Mouse (Mus musculus): ENCODE data around the gene Ahctf1.
A peak's percentile ranks its signal among the peaks of the same experiment; 100 is the strongest.

- no peak for TF ChIP-seq ZKSCAN1 (IDR thresholded peaks at IDR 0.05; ENCODE audit: low read depth, low read length)
- no peak for TF ChIP-seq JUND (IDR thresholded peaks at IDR 0.05; ENCODE audit: low read depth, low read length)
- TF ChIP-seq KAT2A (conservative IDR thresholded peaks at IDR 0.05; ENCODE audit: low read depth, low read length): no peak
- no peak for TF ChIP-seq POLR2A (IDR thresholded peaks at IDR 0.05; ENCODE audit: control insufficient read depth in 1 of 2, insufficient read depth in 1 of 2, low read depth in 1 of 2, low read length in 2 of 2, poor library complexity in 1 of 2)
- TF ChIP-seq EP300 (IDR thresholded peaks at IDR 0.05; ENCODE audit: low read depth in 1 of 2, low read length in 2 of 2): peak; percentile 29 to 62; a peak in 2 of 4 replicates
- no peak for TF ChIP-seq MAFK (IDR thresholded peaks at IDR 0.05; ENCODE audit: borderline replicate concordance, low read depth, low read length)
- TF ChIP-seq MAX (IDR thresholded peaks at IDR 0.05; ENCODE audit: low read length): no peak
- TF ChIP-seq POLR2AphosphoS2 (IDR thresholded peaks at IDR 0.05; ENCODE audit: low read length): no peak
- TF ChIP-seq TAL1 (IDR thresholded peaks at IDR 0.05; ENCODE audit: low read length): peak; percentile 42
- TF ChIP-seq ZNF384 (IDR thresholded peaks at IDR 0.05; ENCODE audit: low read depth, low read length): no peak
- TF ChIP-seq CTCF (IDR thresholded peaks at IDR 0.05 in 2 of 3, conservative IDR thresholded peaks at IDR 0.05 in 1 of 3; ENCODE audit: control insufficient read depth in 1 of 3, insufficient read depth in 1 of 3, low read depth in 2 of 3, low read length in 3 of 3, poor library complexity in 1 of 3, severe bottlenecking in 1 of 3): no peak
Observed at GRCm38 (mm10) chr1:179807468-179807867, 4.0 kb upstream of the Ahctf1 start.

All from MEL (cell line).